In the genomic region with DNA sequence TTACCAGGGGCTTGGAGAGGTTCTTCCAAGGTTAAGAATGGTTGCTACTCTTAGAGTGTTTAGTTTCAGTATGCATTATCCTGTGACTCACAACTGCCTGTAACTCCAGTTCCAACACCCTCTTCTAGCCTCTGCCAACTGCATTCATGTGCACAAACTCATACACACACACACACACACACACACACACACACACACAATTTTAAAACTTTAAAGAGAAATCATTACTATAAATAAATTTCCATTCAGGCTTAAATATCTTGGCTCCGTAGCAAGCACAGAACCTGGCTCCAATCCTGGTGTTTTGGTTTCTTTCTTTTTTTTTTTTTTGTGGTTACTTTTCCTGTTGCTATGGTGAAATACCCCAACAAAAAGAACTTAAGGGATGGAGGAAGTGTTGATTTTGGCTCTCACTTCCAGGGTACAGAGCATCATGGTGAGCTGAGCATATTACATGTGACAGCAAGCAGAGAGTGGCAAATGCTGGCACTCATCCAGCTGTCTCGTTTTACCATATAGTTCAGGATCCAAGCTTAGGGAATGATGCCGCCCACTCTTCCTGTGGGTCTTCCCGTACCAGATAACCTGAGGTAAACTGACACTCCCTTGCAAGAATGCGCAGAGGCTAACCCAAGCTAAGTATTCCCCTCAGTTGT, we compare ENCODE assay signal across 19 mouse cellular contexts. TPM values are rescaled to one million over a fixed set of nuclear protein-coding genes. Genes with fewer than 3 reads are reported as not detected.
DNase-seq lines count a peak whose midpoint lies in the region; ATAC-seq and TF ChIP-seq lines count a peak whose summit lies in the region.
"Had no signal": no experiment of that assay in that cellular context is flagged by ENCODE, and none has a peak within 500 bp of the region (broad histone marks: within the 10 kb centered on the region; RNA-seq: fewer than 3 reads in every experiment).

No protein-coding gene starts in this region.

- peak; percentile 83 for DNase-seq in embryonic facial prominence, embryonic 14.5 days (ENCODE audit: low spot score)
- DNase-seq in embryonic facial prominence, embryonic 10.5 days (ENCODE audit: low spot score) = no peak
- peak; percentile 25 for DNase-seq in limb, embryonic 14.5 days (ENCODE audit: low spot score)
- no peak for DNase-seq in limb, embryonic 10.5 days (ENCODE audit: low spot score)
- peak; percentile 50 for DNase-seq in brain, adult 2 months (ENCODE audit: low read depth, low spot score)
- DNase-seq in lung, postnatal 25 days (ENCODE audit: low spot score) = peak; percentile 29
- no peak for DNase-seq in embryo, embryonic 9.5 days (ENCODE audit: extremely low spot score)
- DNase-seq in B cell, adult 2 months = no peak
- DNase-seq: adrenal gland, postnatal 25 days; kidney, adult 8-10 months; liver, embryonic 13.5 days; thymus, postnatal 4 days had no signal

- no peaks in the 10 kb centered on the region for H3K9me3 ChIP-seq in embryonic facial prominence, embryonic 14.5 days (ENCODE audit: control insufficient read depth, low read length)
- H3K9me3 ChIP-seq in embryonic facial prominence, embryonic 10.5 days = no peaks in the 10 kb centered on the region
- no peaks in the 10 kb centered on the region for H3K9me3 ChIP-seq in limb, embryonic 14.5 days (ENCODE audit: control insufficient read depth, low read length)
- no peaks in the 10 kb centered on the region for H3K9me3 ChIP-seq in limb, embryonic 10.5 days (replicated peaks)
- H3K9me3 ChIP-seq: hindbrain, embryonic 15.5 days; liver, embryonic 13.5 days; megakaryocyte, embryonic 14.5 days; stomach, embryonic 15.5 days had no signal

- ATAC-seq in embryonic facial prominence, embryonic 14.5 days (ENCODE audit: low read depth) = peak; percentile 70
- 0 out of 2 replicates have a peak, but pooled peaks have one; percentile 9 for ATAC-seq in limb, embryonic 14.5 days (ENCODE audit: low FRiP score, low read depth)

- no peak for TF ChIP-seq POLR2A in limb, embryonic 14.5 days (IDR thresholded peaks at IDR 0.05; ENCODE audit: borderline replicate concordance, extremely low read depth, insufficient read depth, insufficient read length)

- H3K36me3 ChIP-seq in embryonic facial prominence, embryonic 14.5 days (ENCODE audit: control insufficient read depth, insufficient read depth, low read length) = no peaks in the 10 kb centered on the region
- H3K36me3 ChIP-seq in embryonic facial prominence, embryonic 10.5 days (replicated peaks) = no peaks in the 10 kb centered on the region
- no peaks in the 10 kb centered on the region for H3K36me3 ChIP-seq in limb, embryonic 14.5 days (ENCODE audit: control insufficient read depth, insufficient read depth, low read length)
- H3K36me3 ChIP-seq in limb, embryonic 10.5 days = no peaks in the 10 kb centered on the region
- H3K36me3 ChIP-seq: hindbrain, embryonic 15.5 days; liver, embryonic 13.5 days; stomach, embryonic 15.5 days had no signal

- H3K4me1 ChIP-seq in embryonic facial prominence, embryonic 14.5 days (ENCODE audit: control insufficient read depth, insufficient read depth, low read length) = no peaks in the 10 kb centered on the region
- H3K4me1 ChIP-seq in embryonic facial prominence, embryonic 10.5 days = peaks cover 9% of the 10 kb centered on the region; the same call in 1 of the 2 replicates
- no peaks in the 10 kb centered on the region for H3K4me1 ChIP-seq in limb, embryonic 14.5 days (ENCODE audit: control insufficient read depth, insufficient read depth, low read length)
- peaks cover 4% of the 10 kb centered on the region; the same call in 1 of the 2 replicates for H3K4me1 ChIP-seq in limb, embryonic 10.5 days
- H3K4me1 ChIP-seq: hindbrain, embryonic 15.5 days; liver, embryonic 13.5 days; stomach, embryonic 15.5 days had no signal

- H3K27me3 ChIP-seq in embryonic facial prominence, embryonic 14.5 days (replicated peaks; ENCODE audit: control insufficient read depth, insufficient read depth, low read length) = no peaks in the 10 kb centered on the region
- no peaks in the 10 kb centered on the region for H3K27me3 ChIP-seq in embryonic facial prominence, embryonic 10.5 days (replicated peaks; ENCODE audit: low read depth, poor library complexity, severe bottlenecking)
- H3K27me3 ChIP-seq in limb, embryonic 14.5 days (ENCODE audit: control insufficient read depth, insufficient read depth, low read length) = no peaks in the 10 kb centered on the region
- no peaks in the 10 kb centered on the region for H3K27me3 ChIP-seq in limb, embryonic 10.5 days (ENCODE audit: low read depth, poor library complexity, severe bottlenecking)
- H3K27me3 ChIP-seq: hindbrain, embryonic 15.5 days; liver, embryonic 13.5 days; stomach, embryonic 15.5 days had no signal

- no peak overlapping the region for H3K9ac ChIP-seq in embryonic facial prominence, embryonic 14.5 days (ENCODE audit: low read depth, low read length)
- no peak overlapping the region for H3K9ac ChIP-seq in limb, embryonic 14.5 days (ENCODE audit: low read depth, low read length, severe bottlenecking)
- H3K9ac ChIP-seq: hindbrain, embryonic 15.5 days; liver, embryonic 13.5 days; stomach, embryonic 15.5 days had no signal

- H3K27ac ChIP-seq in embryonic facial prominence, embryonic 14.5 days (replicated peaks; ENCODE audit: low read depth, low read length) = no peak overlapping the region
- H3K27ac ChIP-seq in embryonic facial prominence, embryonic 10.5 days (replicated peaks) = no peak overlapping the region
- no peak overlapping the region for H3K27ac ChIP-seq in limb, embryonic 14.5 days (replicated peaks; ENCODE audit: low read depth, low read length)
- H3K27ac ChIP-seq in limb, embryonic 10.5 days = no peak overlapping the region
- H3K27ac ChIP-seq: hindbrain, embryonic 15.5 days; left cerebral cortex, adult 2 months; liver, embryonic 13.5 days; stomach, embryonic 15.5 days had no signal

- H3K4me3 ChIP-seq in embryonic facial prominence, embryonic 14.5 days (ENCODE audit: low read depth, low read length) = no peak overlapping the region
- no peak overlapping the region for H3K4me3 ChIP-seq in embryonic facial prominence, embryonic 10.5 days
- no peak overlapping the region for H3K4me3 ChIP-seq in limb, embryonic 14.5 days (replicated peaks; ENCODE audit: low read length)
- no peak overlapping the region for H3K4me3 ChIP-seq in limb, embryonic 10.5 days
- H3K4me3 ChIP-seq: hindbrain, embryonic 15.5 days; left cerebral cortex, adult 2 months; liver, embryonic 13.5 days; megakaryocyte, embryonic 14.5 days; stomach, embryonic 15.5 days had no signal

- H3K4me2 ChIP-seq in embryonic facial prominence, embryonic 14.5 days (ENCODE audit: low read depth, low read length) = no peak overlapping the region
- no peak overlapping the region for H3K4me2 ChIP-seq in limb, embryonic 14.5 days (replicated peaks; ENCODE audit: low read depth, low read length, severe bottlenecking)
- H3K4me2 ChIP-seq: hindbrain, embryonic 15.5 days; liver, embryonic 13.5 days; stomach, embryonic 15.5 days had no signal

- WGBS in embryonic facial prominence, embryonic 14.5 days = 58% methylated on average over 5 of the region's 5 CpGs
- WGBS in embryonic facial prominence, embryonic 10.5 days = 89% methylated on average over 5 of the region's 5 CpGs
- 72% methylated on average over 5 of the region's 5 CpGs for WGBS in limb, embryonic 14.5 days
- whole genome bisulfite sequencing in limb, embryonic 10.5 days = 91% methylated on average over 5 of the region's 5 CpGs

RNA-seq across cellular contexts. Expression of a gene that starts 10.2 kb away (rescaled TPM):
- polyA plus RNA-seq in embryonic facial prominence, embryonic 14.5 days (2014; fragmentation: Nextera tagmentation; extraction: Ambion mirVana) = 0.17 TPM in 1 of 2 replicates, not detected in the other
- not detected in 2 replicates for polyA plus RNA-seq in embryonic facial prominence, embryonic 10.5 days (2016; fragmentation: Nextera tagmentation; extraction: Ambion mirVana)
- polyA plus RNA-seq in limb, embryonic 14.5 days (2012; rRNA removed) = 0.08 TPM in 1 of 2 replicates, not detected in the other
- polyA plus RNA-seq in limb, embryonic 14.5 days (2014; fragmentation: Nextera tagmentation; extraction: Ambion mirVana) = not detected in 2 replicates
- not detected in 2 replicates for polyA plus RNA-seq in limb, embryonic 10.5 days (2016; fragmentation: Nextera tagmentation; extraction: Ambion mirVana)
- polyA plus RNA-seq: C2C12; heart, embryonic 16.5 days; large intestine, adult 2 months; liver, embryonic 13.5 days; stomach, embryonic 15.5 days had no signal

RNA-seq across cellular contexts. Expression of a gene that starts 34.8 kb away (rescaled TPM):
- 0.26 and 0.33 TPM in 2 replicates for polyA plus RNA-seq in embryonic facial prominence, embryonic 14.5 days (2014; fragmentation: Nextera tagmentation; extraction: Ambion mirVana)
- 1.0 and 1.5 TPM in 2 replicates for polyA plus RNA-seq in embryonic facial prominence, embryonic 10.5 days (2016; fragmentation: Nextera tagmentation; extraction: Ambion mirVana)
- 0.31 and 0.36 TPM in 2 replicates for polyA plus RNA-seq in limb, embryonic 14.5 days (2012; rRNA removed)
- 0.12 and 0.21 TPM in 2 replicates for polyA plus RNA-seq in limb, embryonic 14.5 days (2014; fragmentation: Nextera tagmentation; extraction: Ambion mirVana)
- polyA plus RNA-seq in limb, embryonic 10.5 days (2016; fragmentation: Nextera tagmentation; extraction: Ambion mirVana) = not detected in 2 replicates

RNA-seq across cellular contexts. Expression of a gene that starts 38.7 kb away (rescaled TPM):
- 0.26 and 0.50 TPM in 2 replicates for polyA plus RNA-seq in embryonic facial prominence, embryonic 14.5 days (2014; fragmentation: Nextera tagmentation; extraction: Ambion mirVana)
- not detected in 2 replicates for polyA plus RNA-seq in embryonic facial prominence, embryonic 10.5 days (2016; fragmentation: Nextera tagmentation; extraction: Ambion mirVana)
- 0.04 and 0.10 TPM in 2 replicates for polyA plus RNA-seq in limb, embryonic 14.5 days (2012; rRNA removed)
- 0.11 and 0.19 TPM in 2 replicates for polyA plus RNA-seq in limb, embryonic 14.5 days (2014; fragmentation: Nextera tagmentation; extraction: Ambion mirVana)
- polyA plus RNA-seq in limb, embryonic 10.5 days (2016; fragmentation: Nextera tagmentation; extraction: Ambion mirVana) = 0.11 and 0.18 TPM in 2 replicates
- polyA plus RNA-seq: C2C12; hindbrain, embryonic 15.5 days; large intestine, adult 2 months; liver, embryonic 13.5 days had no signal

Comparison
In these comparisons a context has a peak if more than half of its experiments do, and no peak if none do; other contexts are left out.
1. DNase-seq: peak in embryonic facial prominence, embryonic 14.5 days (single experiment), limb, embryonic 14.5 days (single experiment), brain, adult 2 months (single experiment) and lung, postnatal 25 days (single experiment); none in embryonic facial prominence, embryonic 10.5 days (single experiment), limb, embryonic 10.5 days (single experiment), embryo, embryonic 9.5 days (single experiment) and B cell, adult 2 months (0 of 2).